Mouse (Mus musculus) liver, adult 2 months (tissue): ENCODE results near the gene Pan3.

Source experiments
- CTCF ChIP-seq: fragments of 200-500 bp; IDR thresholded peaks from 2 replicates; pipeline ENCODE4 v1.5.1; 2011; ENCODE audit warnings: low read depth, low read length, control low read depth
- POLR2A ChIP-seq: fragments of 200-500 bp; IDR thresholded peaks from 2 replicates; pipeline ENCODE4 v1.6.1; 2011; ENCODE audit warnings: low read length, control low read depth; ENCODE audit not compliant: insufficient read depth; ENCODE audit errors: extremely low read depth

- TF ChIP-seq POLR2A (no peak), CTCF (no peak)
Measured at GRCm38 (mm10) chr5:147466361-147466760, 36.4 kb downstream of the Pan3 start.
